15 mouse cellular contexts compared by ENCODE assay signal in genomic region chr8:86540906-86541305, GRCm38 (mm10).
"Had no signal": no experiment of that assay in that cellular context is flagged by ENCODE, and none has a peak within 500 bp of the region (broad histone marks: within the 10 kb centered on the region; RNA-seq: fewer than 3 reads in every experiment).

No protein-coding gene starts in this region.

- DNase-seq: cerebellum, adult 9-10 months; cerebellum, adult 9-11 months; cerebellum, postnatal 10 days; cerebellum, postnatal 14 days; cerebellum, postnatal 36 days; embryo, embryonic 11 days; forebrain, postnatal 0 days; gastrocnemius, adult 2 months; gastrocnemius, postnatal 10 days; gastrocnemius, postnatal 14 days; gastrocnemius, postnatal 25 days; gastrocnemius, postnatal 36 days; heart, adult 11 months; heart, adult 18-20 months; heart, adult 2 months had no signal
